Mouse (Mus musculus) stomach, postnatal 0 days (tissue): ENCODE measurements around the gene Crtac1. TPM values are rescaled to one million over a fixed set of nuclear protein-coding genes. Genes with fewer than 3 reads are reported as not detected.
A peak's percentile ranks its signal among the peaks of the same experiment; 100 is the strongest.

ENCODE experiments used
- ATAC-seq: fragments of 200-750 bp; cut with Nextera tagmentation; 2 replicates; pipeline ENCODE4 v1.8.0; 2017; ENCODE audit not compliant: low FRiP score, low TSS enrichment
- DNase-seq: peaks from one replicate; pipeline ENCODE4 v3.0.0-alpha.2; 2016; ENCODE audit warnings: low spot score
- H3K27ac ChIP-seq: fragments of 300-500 bp; sonication (generic); replicated peaks from 2 replicates; pipeline ENCODE4 v1.5.1; 2014; ENCODE audit warnings: mild to moderate bottlenecking, control low read depth
- H3K27me3 ChIP-seq: fragments of 300-500 bp; sonication (generic); 2 replicates; pipeline ENCODE4 v1.6.1; 2014; ENCODE audit warnings: low read length; ENCODE audit not compliant: control insufficient read depth, insufficient read depth
- H3K36me3 ChIP-seq: fragments of 300-500 bp; sonication (generic); 2 replicates; pipeline ENCODE4 v1.6.1; 2014; ENCODE audit warnings: low read length, mixed read lengths; ENCODE audit not compliant: control insufficient read depth, insufficient read depth
- H3K4me1 ChIP-seq: fragments of 300-500 bp; sonication (generic); replicated peaks from 2 replicates; pipeline ENCODE4 v1.6.1; 2014; ENCODE audit warnings: antibody characterized with exemption; ENCODE audit not compliant: control insufficient read depth, insufficient read depth
- H3K4me2 ChIP-seq: fragments of 300-500 bp; sonication (generic); replicated peaks from 2 replicates; pipeline ENCODE4 v1.6.1; 2014; ENCODE audit warnings: low read depth, mild to moderate bottlenecking, control low read depth, moderate library complexity
- H3K4me3 ChIP-seq: fragments of 300-500 bp; sonication (generic); 2 replicates; pipeline ENCODE4 v1.5.1; 2014; ENCODE audit warnings: low read depth, low read length, control low read depth
- H3K9ac ChIP-seq: fragments of 300-500 bp; sonication (generic); 2 replicates; pipeline ENCODE4 v1.6.1; 2014; ENCODE audit warnings: mild to moderate bottlenecking, low read length, control low read depth, mixed read lengths
- H3K9me3 ChIP-seq: fragments of 300-500 bp; sonication (generic); 2 replicates; pipeline ENCODE4 v1.6.1; 2016; ENCODE audit warnings: low read length; ENCODE audit not compliant: control insufficient read depth
- CTCF ChIP-seq: IDR thresholded peaks from 2 replicates; pipeline ENCODE4 v1.5.1; 2016; ENCODE audit warnings: antibody characterized with exemption, low read depth, mild to moderate bottlenecking, moderate library complexity
- EP300 ChIP-seq: optimal IDR thresholded peaks from 2 replicates; pipeline ENCODE3; 2016; ENCODE audit warnings: antibody characterized with exemption
- WGBS: fragments of 180-500 bp; shearing (Covaris S2); extraction: QIAGEN DNeasy Blood & Tissue Kit; methylation state at CpG from one replicate; pipeline ENCODE4 v1.1.7; 2014; 5-methylcytosine and 5-hydroxymethylcytosine counted together
- polyA plus RNA-seq: library from polyadenylated mRNA; unstranded; fragments of >200 nt; fragmentation: Nextera tagmentation; extraction: Ambion mirVana; gene quantifications from 2 replicates; pipeline ENCODE4 v1.2.1, GENCODE M21; 2015

The Crtac1 gene
- polyA plus RNA-seq, 1 experiment from 2014 or later = 4.5 TPM

- WGBS = 45% methylated on average over 5 of the region's 5 CpGs
- Histone ChIP-seq H3K9me3 (no peaks in the 10 kb centered on the region), H3K36me3 (no peaks in the 10 kb centered on the region), H3K4me2 (no peak overlapping the region), H3K27ac (no peak overlapping the region), H3K27me3 (no peaks in the 10 kb centered on the region), H3K4me3 (no peak overlapping the region), H3K4me1 (no peaks in the 10 kb centered on the region), H3K9ac (no peak overlapping the region)
- ATAC-seq = no peak
- TF ChIP-seq CTCF = no peak
- TF ChIP-seq EP300 = no peak
- no peak for DNase-seq
Measured at GRCm38 (mm10) chr19:42409856-42410255, 21.7 kb downstream of the Crtac1 start.

- no peak for TF ChIP-seq CTCF
- no peak for TF ChIP-seq EP300
- no peaks in the 10 kb centered on the region for H3K9me3 ChIP-seq
- 2% methylated on average over 19 of the region's 19 CpGs for WGBS
- H3K27ac ChIP-seq = no peak overlapping the region
- no peak overlapping the region for H3K4me3 ChIP-seq
- ATAC-seq = no peak
- no peaks in the 10 kb centered on the region for H3K36me3 ChIP-seq
- H3K27me3 ChIP-seq = no peaks in the 10 kb centered on the region
- no peak for DNase-seq
- no peaks in the 10 kb centered on the region for H3K4me1 ChIP-seq
- no peak overlapping the region for H3K4me2 ChIP-seq
- H3K9ac ChIP-seq = no peak overlapping the region
Measured at GRCm38 (mm10) chr19:42409226-42409625, 22.4 kb downstream of the Crtac1 start.

GRCm38 (mm10) chr19:42404364-42404763, 27.2 kb downstream of the Crtac1 start:
- Histone ChIP-seq H3K4me3 (no peak overlapping the region), H3K4me1 (no peaks in the 10 kb centered on the region), H3K9me3 (no peaks in the 10 kb centered on the region), H3K4me2 (no peak overlapping the region), H3K36me3 (no peaks in the 10 kb centered on the region), H3K9ac (no peak overlapping the region), H3K27me3 (no peaks in the 10 kb centered on the region), H3K27ac (no peak overlapping the region)
- DNase-seq (no peak), ATAC-seq (no peak)
- no peak for TF ChIP-seq CTCF
- TF ChIP-seq EP300 = no peak
- 86% methylated on average over 15 of the region's 15 CpGs for WGBS

GRCm38 (mm10) chr19:42399974-42400373, 31.6 kb downstream of the Crtac1 start:
- H3K4me1 ChIP-seq = no peaks in the 10 kb centered on the region
- H3K27me3 ChIP-seq = no peaks in the 10 kb centered on the region
- TF ChIP-seq EP300 (no peak), CTCF (no peak)
- no peak for DNase-seq
- H3K4me3 ChIP-seq = no peak overlapping the region
- H3K9ac ChIP-seq = no peak overlapping the region
- H3K36me3 ChIP-seq = no peaks in the 10 kb centered on the region
- no peak for ATAC-seq
- H3K4me2 ChIP-seq = no peak overlapping the region
- H3K9me3 ChIP-seq = no peaks in the 10 kb centered on the region
- no peak overlapping the region for H3K27ac ChIP-seq
- 56% methylated on average over 3 of the region's 3 CpGs for WGBS

- Histone ChIP-seq H3K9me3 (no peaks in the 10 kb centered on the region), H3K4me2 (no peak overlapping the region), H3K9ac (no peak overlapping the region), H3K27me3 (no peaks in the 10 kb centered on the region), H3K27ac (no peak overlapping the region), H3K4me3 (no peak overlapping the region), H3K4me1 (no peaks in the 10 kb centered on the region), H3K36me3 (no peaks in the 10 kb centered on the region)
- no peak for TF ChIP-seq CTCF
- TF ChIP-seq EP300 = no peak
- ATAC-seq (no peak), DNase-seq (peak; percentile 57)
- 14% methylated on average over 11 of the region's 11 CpGs for WGBS
Measured at GRCm38 (mm10) chr19:42397281-42397680, 34.3 kb downstream of the Crtac1 start.

- DNase-seq (no peak), ATAC-seq (no peak)
- no peak overlapping the region for H3K4me2 ChIP-seq
- H3K9ac ChIP-seq = no peak overlapping the region
- TF ChIP-seq EP300 = no peak
- TF ChIP-seq CTCF = no peak
- no peak overlapping the region for H3K4me3 ChIP-seq
- H3K36me3 ChIP-seq = no peaks in the 10 kb centered on the region
- H3K27me3 ChIP-seq = no peaks in the 10 kb centered on the region
- H3K4me1 ChIP-seq = no peaks in the 10 kb centered on the region
- H3K27ac ChIP-seq = no peak overlapping the region
- no peaks in the 10 kb centered on the region for H3K9me3 ChIP-seq
- 68% methylated on average over 2 of the region's 2 CpGs for WGBS
Measured at GRCm38 (mm10) chr19:42394848-42395534, 36.6 kb downstream of the Crtac1 start.
